Mouse (Mus musculus) liver, embryonic 14.5 days (tissue): ENCODE measurements around the gene Dnajb14. TPM values are rescaled to one million over a fixed set of nuclear protein-coding genes. Genes with fewer than 3 reads are reported as not detected.
A peak's percentile ranks its signal among the peaks of the same experiment; 100 is the strongest.

Source experiments
- ATAC-seq: fragments of 200-750 bp; cut with Nextera tagmentation; 2 replicates; pipeline ENCODE4 v1.8.0; 2017; ENCODE audit warnings: moderate number of reproducible peaks, mild to moderate bottlenecking, moderate library complexity; ENCODE audit not compliant: insufficient read depth
- DNase-seq, 3 experiments: peaks; one replicate each; pipeline ENCODE4 v3.0.0-alpha.2; 2012 to 2013; ENCODE audit warnings: low read depth in 3 of 3, low spot score in 3 of 3
- H3K27ac ChIP-seq: fragments of 300-500 bp; sonication (generic); 2 replicates; pipeline ENCODE4 v1.5.1; 2014; ENCODE audit warnings: moderate library complexity, mild to moderate bottlenecking, control low read depth, inconsistent platforms
- H3K27me3 ChIP-seq: fragments of 300-500 bp; sonication (generic); 2 replicates; pipeline ENCODE4 v1.6.1; 2014; ENCODE audit warnings: mild to moderate bottlenecking, low read length, moderate library complexity; ENCODE audit not compliant: control insufficient read depth, insufficient read depth
- H3K36me3 ChIP-seq: fragments of 300-500 bp; sonication (generic); replicated peaks from 2 replicates; pipeline ENCODE4 v1.6.1; 2014; ENCODE audit warnings: low read depth; ENCODE audit not compliant: control insufficient read depth, insufficient read depth
- H3K4me1 ChIP-seq, 2 experiments: fragments of 200-500 bp in 1 of 2; fragments of 300-500 bp in 1 of 2; sonication (generic) in 1 of 2; replicated peaks; 2 replicates each; pipeline ENCODE4 v1.6.1; 2012 to 2014; ENCODE audit warnings: antibody characterized with exemption in 1 of 2, inconsistent platforms in 1 of 2, low read length in 1 of 2; ENCODE audit not compliant: control insufficient read depth in 2 of 2, insufficient read depth in 2 of 2
- H3K4me2 ChIP-seq: fragments of 300-500 bp; sonication (generic); 2 replicates; pipeline ENCODE4 v1.6.1; 2014; ENCODE audit warnings: low read depth, mild to moderate bottlenecking, control low read depth, moderate library complexity
- H3K4me3 ChIP-seq, 2 experiments: fragments of 200-500 bp in 1 of 2; fragments of 300-500 bp in 1 of 2; sonication (generic) in 1 of 2; 2 replicates each; pipeline ENCODE4 v1.5.1; 2012 to 2014; ENCODE audit warnings: low read depth in 2 of 2, low read length in 2 of 2, mild to moderate bottlenecking in 2 of 2, control low read depth in 1 of 2, inconsistent platforms in 1 of 2, moderate library complexity in 1 of 2; ENCODE audit not compliant: insufficient read depth in 1 of 2
- H3K9ac ChIP-seq: fragments of 300-500 bp; sonication (generic); replicated peaks from 2 replicates; pipeline ENCODE4 v1.6.1; 2014; ENCODE audit warnings: mild to moderate bottlenecking, control low read depth, moderate library complexity
- H3K9me3 ChIP-seq: fragments of 300-500 bp; sonication (generic); 2 replicates; pipeline ENCODE4 v1.6.1; 2016; ENCODE audit warnings: low read length, mixed read lengths; ENCODE audit not compliant: control insufficient read depth
- CTCF ChIP-seq: IDR thresholded peaks from 2 replicates; pipeline ENCODE4 v1.5.1; 2016; ENCODE audit warnings: antibody characterized with exemption, low read depth, control low read depth
- EP300 ChIP-seq: IDR thresholded peaks from 2 replicates; pipeline ENCODE4 v1.6.1; 2016; ENCODE audit warnings: antibody characterized with exemption, low read depth
- WGBS: fragments of 180-500 bp; shearing (Covaris S2); extraction: QIAGEN DNeasy Blood & Tissue Kit; methylation state at CpG from one replicate; pipeline ENCODE4 v1.1.7; 2014; ENCODE audit not compliant: insufficient replicate concordance; 5-methylcytosine and 5-hydroxymethylcytosine counted together
- polyA plus RNA-seq, 2 experiments: library from polyadenylated mRNA; depleted of rRNA in 1 of 2; stranded (reverse) in 1 of 2; unstranded in 1 of 2; fragments of >200 nt; fragmentation: Nextera tagmentation in 1 of 2; extraction: Ambion mirVana in 1 of 2; gene quantifications; 2 replicates each; pipeline versions ENCODE4 v1.2.1 to v1.2.3; 2012 to 2014

The Dnajb14 gene
- polyA plus RNA-seq, 2 experiments, result 1.5 to 3.7 TPM

GRCm38 (mm10) chr3:137892118-137892517 lies 24.6 kb downstream of the Dnajb14 start:
- WGBS, result 73% methylated on average over 4 of the region's 4 CpGs
- no peaks in the 10 kb centered on the region for H3K9me3 ChIP-seq
- no peak overlapping the region for H3K4me3 ChIP-seq
- H3K4me1 ChIP-seq, result 0 out of 4 replicates have a peak, but pooled peaks cover 0 to 4% of the 10 kb centered on the region in 2 experiments
- no peak for TF ChIP-seq EP300
- TF ChIP-seq CTCF, result no peak
- H3K27ac ChIP-seq, result no peak overlapping the region
- H3K36me3 ChIP-seq, result no peaks in the 10 kb centered on the region
- H3K27me3 ChIP-seq, result no peaks in the 10 kb centered on the region
- no peak overlapping the region for H3K9ac ChIP-seq
- DNase-seq, result no peak
- no peak for ATAC-seq
- no peak overlapping the region for H3K4me2 ChIP-seq

- 0 out of 4 replicates have a peak, but pooled peaks cover 0 to 2% of the 10 kb centered on the region in 2 experiments for H3K4me1 ChIP-seq
- H3K27me3 ChIP-seq, result no peaks in the 10 kb centered on the region
- TF ChIP-seq CTCF (no peak), EP300 (no peak)
- no peak for ATAC-seq
- H3K36me3 ChIP-seq, result no peaks in the 10 kb centered on the region
- no peak overlapping the region for H3K4me3 ChIP-seq
- H3K9ac ChIP-seq, result no peak overlapping the region
- no peaks in the 10 kb centered on the region for H3K9me3 ChIP-seq
- no peak overlapping the region for H3K27ac ChIP-seq
- no peak for DNase-seq
- WGBS, result 73% methylated on average over 4 of the region's 4 CpGs
- H3K4me2 ChIP-seq, result no peak overlapping the region
Observed at GRCm38 (mm10) chr3:137893789-137894188, 26.3 kb downstream of the Dnajb14 start.

GRCm38 (mm10) chr3:137895196-137895595 lies 27.7 kb downstream of the Dnajb14 start:
- Histone ChIP-seq H3K36me3 (no peaks in the 10 kb centered on the region), H3K9ac (no peak overlapping the region), H3K4me2 (no peak overlapping the region), H3K27ac (no peak overlapping the region), H3K4me3 (no peak overlapping the region), H3K27me3 (no peaks in the 10 kb centered on the region), H3K4me1 (no peaks in the 10 kb centered on the region), H3K9me3 (no peaks in the 10 kb centered on the region)
- DNase-seq, result peak in 1 of 3 experiments; percentile 13
- 0 out of 2 replicates have a peak, but pooled peaks have one; percentile 8 for ATAC-seq
- TF ChIP-seq EP300, result no peak
- TF ChIP-seq CTCF, result peak; percentile 86
- 70% methylated on average over 3 of the region's 3 CpGs for WGBS

GRCm38 (mm10) chr3:137896386-137896785 lies 28.9 kb downstream of the Dnajb14 start:
- Histone ChIP-seq H3K27me3 (no peaks in the 10 kb centered on the region), H3K4me3 (no peak overlapping the region), H3K9ac (no peak overlapping the region), H3K27ac (no peak overlapping the region), H3K4me1 (no peaks in the 10 kb centered on the region), H3K36me3 (no peaks in the 10 kb centered on the region), H3K9me3 (no peaks in the 10 kb centered on the region), H3K4me2 (no peak overlapping the region)
- DNase-seq (no peak), ATAC-seq (no peak)
- WGBS, result 83% methylated on average over 4 of the region's 4 CpGs
- TF ChIP-seq EP300 (no peak), CTCF (no peak)

- WGBS, result 74% methylated on average over 3 of the region's 3 CpGs
- Histone ChIP-seq H3K9me3 (no peaks in the 10 kb centered on the region), H3K4me1 (no peaks in the 10 kb centered on the region), H3K4me3 (no peak overlapping the region), H3K9ac (no peak overlapping the region), H3K4me2 (no peak overlapping the region), H3K36me3 (no peaks in the 10 kb centered on the region), H3K27me3 (no peaks in the 10 kb centered on the region), H3K27ac (no peak overlapping the region)
- DNase-seq, result no peak
- ATAC-seq, result no peak
- TF ChIP-seq EP300 (no peak), CTCF (no peak)
Observed at GRCm38 (mm10) chr3:137896867-137897266, 29.4 kb downstream of the Dnajb14 start.
